Mouse (Mus musculus) right cerebral cortex, postnatal 10 days (tissue): ENCODE data around the gene Rpl27a.

Experiments
- DNase-seq, 2 experiments: peaks; one replicate each; pipeline ENCODE4 v3.0.0; 2021; ENCODE audit warnings: low spot score in 2 of 2

Rpl27a gene

DNA sequence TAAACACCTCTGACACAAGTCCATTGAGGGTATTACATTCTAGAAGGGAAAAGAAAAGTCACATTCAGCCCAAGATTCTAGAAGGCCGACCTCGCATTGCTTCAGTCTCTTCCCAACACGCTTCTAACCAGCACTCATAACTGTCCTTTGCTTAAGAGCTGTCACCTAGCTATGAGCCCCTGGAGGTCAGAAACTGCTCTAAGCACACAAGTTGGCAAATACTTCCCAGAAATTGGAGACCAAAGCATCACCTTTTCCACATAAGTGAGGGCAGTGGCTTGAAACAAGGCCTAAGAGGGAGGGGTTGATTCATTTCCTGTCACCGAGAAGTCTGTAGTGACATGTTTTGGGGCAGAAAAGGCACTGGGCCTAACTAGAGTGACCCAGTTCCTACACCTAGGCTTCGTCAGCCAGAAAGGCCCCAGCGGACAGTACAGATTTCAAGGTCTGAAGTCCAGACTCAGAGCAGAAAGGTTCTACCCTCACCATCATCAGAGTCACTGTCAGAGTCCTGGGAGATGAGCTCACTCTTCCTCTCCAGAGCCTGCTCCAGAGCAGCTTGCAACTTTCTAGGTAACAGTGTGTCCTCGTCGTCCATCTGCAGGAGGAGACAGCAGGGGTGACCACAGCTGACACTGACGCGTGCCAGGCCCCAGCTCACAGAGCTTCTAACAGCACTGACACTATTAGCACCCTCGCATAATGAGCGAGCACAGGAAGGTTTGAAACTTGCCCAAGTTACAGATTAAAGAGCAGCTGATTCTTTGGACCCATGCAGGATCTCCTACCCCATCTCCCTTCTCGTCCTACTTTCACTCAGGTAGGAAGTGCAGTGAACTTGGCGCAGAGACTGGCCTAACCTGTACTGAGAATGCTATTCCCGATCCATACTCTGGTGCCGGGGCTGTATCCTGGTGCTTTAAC lies 7.1 kb downstream of the Rpl27a start:
- no peak for DNase-seq

DNA sequence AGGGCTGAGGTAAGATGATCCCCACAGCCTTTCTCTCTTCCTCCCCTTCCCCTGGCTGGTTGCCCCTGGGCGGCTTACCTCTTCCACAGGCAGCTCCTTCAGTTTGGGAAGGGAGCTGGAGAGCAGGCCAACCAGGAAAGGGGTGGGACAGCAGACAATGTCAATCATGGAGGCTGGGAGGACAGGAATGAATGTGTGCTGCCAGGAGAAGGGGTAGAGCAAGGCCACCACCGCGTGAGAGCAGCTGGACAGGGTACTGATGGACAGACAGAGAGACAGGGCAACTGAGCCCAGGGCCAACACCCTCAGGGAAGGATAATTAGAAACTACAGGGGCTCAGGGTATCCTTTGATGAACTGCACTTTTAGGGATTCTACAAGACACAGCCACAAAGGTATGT lies 8.6 kb downstream of the Rpl27a start:
- DNase-seq, result no peak

DNA sequence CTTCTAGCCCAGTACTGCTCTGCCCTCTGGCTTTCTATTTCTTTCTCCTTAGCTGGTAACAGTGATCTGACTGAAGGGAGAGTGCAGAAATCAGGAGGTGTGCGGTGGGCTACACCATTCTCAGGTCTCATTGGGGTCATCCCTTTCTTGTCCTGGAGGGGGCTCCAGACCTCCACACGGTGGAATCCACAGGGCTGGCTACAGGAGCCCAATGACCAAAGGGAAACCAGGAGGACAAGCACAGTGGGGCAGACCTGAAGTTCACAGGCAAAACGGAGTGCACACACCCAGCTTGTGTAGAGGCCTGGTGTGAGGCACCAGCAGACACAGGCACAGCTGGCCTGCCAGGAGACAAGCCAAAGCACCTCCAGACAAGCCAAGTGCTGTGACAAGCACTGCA lies 9.4 kb downstream of the Rpl27a start:
- peak; percentile 59 to 66 for DNase-seq

GRCm38 (mm10) chr7:109529741-109530140 lies 10.8 kb downstream of the Rpl27a start:
- no peak for DNase-seq

- DNase-seq, result no peak
Observed at GRCm38 (mm10) chr7:109531501-109531900, 12.6 kb downstream of the Rpl27a start.

GRCm38 (mm10) chr7:109532691-109533090 lies 13.7 kb downstream of the Rpl27a start:
- DNase-seq, result no peak

DNA sequence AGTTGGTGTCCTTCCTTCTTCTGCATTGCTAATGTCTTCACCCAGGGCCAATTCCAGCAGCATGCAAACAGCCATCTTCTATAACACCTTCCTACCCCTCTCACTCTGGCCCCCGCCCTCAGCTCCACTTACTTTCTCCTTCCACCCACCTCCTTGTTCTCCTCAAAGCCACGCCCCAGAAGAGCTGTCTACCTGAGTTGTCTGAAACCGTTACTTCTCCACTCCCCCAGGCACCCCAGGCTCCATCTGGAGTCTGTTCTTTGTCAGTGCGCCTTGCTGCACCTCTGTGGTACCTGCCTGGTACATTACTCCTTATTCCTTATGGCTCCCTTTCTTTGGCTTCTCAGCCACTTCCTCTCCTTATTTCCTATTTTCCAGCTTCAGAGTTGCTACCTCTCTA lies 14.2 kb downstream of the Rpl27a start:
- no peak for DNase-seq

DNA sequence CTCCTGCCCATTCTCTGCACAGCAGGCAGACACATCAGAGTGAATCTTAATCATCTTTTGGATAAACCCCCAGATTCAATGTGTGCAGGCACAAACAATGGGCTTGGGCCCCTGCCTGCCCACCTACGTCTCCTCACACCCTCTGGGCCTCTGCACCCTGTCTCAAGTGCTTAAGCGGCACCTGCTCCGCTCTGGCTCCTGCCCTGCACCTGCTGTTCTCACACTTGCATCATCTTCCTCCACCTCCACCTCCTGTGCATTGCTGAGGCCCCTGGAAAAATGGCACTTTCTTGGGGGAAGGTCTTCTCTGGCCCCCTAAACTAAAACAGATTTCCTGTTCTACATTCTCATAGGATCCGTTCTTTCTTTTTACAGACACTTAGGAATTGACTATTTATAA lies 14.9 kb downstream of the Rpl27a start:
- DNase-seq, result no peak

GRCm38 (mm10) chr7:109534921-109535320 lies 16.0 kb downstream of the Rpl27a start:
- no peak for DNase-seq

- DNase-seq, result peak; percentile 76 to 83
Observed at GRCm38 (mm10) chr7:109536451-109536946, 17.6 kb downstream of the Rpl27a start.

DNA sequence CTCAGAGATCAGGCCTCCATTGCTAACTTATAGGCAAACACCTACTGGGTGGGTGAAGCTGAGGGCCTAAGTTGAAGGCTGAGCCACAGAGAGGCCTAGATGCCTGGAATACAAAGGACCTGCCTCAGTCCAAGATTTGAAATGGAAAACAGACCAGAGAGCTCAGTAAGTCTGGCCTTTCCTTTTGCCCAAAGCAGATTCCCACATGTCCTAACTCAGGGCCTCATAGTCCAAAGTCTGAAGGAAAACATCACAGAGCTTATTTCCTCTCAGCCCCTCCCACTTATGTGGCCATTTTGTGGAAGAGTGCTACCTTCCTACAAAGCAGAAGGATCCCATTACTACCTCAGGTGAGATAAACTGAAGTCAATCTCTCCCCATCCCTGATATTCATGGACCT lies 22.0 kb downstream of the Rpl27a start:
- no peak for DNase-seq

- no peak for DNase-seq
Observed at GRCm38 (mm10) chr7:109541609-109542363, 22.8 kb downstream of the Rpl27a start.

GRCm38 (mm10) chr7:109542364-109542628 lies 23.3 kb downstream of the Rpl27a start:
- no peak for DNase-seq

DNA sequence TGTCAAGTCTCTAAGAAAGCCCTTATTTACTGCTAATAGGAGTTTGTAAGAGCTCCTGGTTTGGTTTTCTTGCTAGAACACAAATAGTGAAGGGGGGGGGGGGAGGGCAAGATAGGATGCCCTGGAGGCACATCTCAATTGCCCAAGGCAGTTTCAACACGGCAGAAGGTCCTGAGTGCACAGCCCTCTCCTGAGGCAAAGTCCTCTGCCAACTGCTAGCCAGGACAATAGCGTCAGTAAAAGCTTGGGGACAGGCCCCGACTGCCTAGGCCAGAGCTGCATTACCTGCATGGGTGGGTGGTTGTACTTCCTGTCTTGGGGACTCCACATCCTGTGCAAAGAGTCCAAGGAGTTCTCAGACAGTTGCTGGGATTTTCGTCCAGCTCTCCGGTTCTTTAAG lies 25.8 kb downstream of the Rpl27a start:
- DNase-seq, result no peak

DNA sequence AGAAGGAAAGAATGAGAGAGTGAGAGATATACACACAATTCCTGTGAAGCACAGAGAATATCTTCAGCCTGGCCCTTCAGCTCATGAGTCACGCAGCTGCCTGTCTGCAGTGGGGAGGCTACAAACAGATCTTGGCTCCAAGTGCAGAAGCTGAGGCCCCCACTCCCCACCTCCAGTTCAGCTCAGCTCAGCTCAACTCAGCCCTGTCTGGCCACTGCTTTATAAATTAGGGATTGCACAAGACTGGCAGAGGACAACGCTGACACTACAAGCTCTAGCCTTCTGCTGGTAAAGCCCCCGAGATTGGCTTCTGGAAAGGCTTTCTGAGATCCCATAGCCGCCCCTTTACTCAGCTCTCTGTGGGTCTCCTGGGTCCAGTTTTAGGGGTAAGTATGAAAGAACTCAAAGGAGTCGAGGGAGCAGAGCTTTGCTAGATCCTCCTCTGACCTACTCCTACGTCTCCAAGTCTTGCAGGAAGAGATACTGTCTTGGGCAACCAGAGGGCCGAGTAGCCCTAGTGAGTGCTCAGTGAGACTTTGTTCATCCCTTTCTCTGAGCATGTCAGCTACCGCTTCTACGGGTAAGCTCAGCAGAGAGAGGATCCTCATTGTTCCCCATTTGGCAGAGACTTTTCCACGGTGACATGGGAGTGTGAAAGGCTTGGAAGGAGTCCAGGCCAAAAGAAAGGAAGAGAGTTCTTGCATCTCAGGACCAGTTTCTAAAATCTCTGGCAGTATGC lies 26.5 kb downstream of the Rpl27a start:
- no peak for DNase-seq

- DNase-seq, result no peak
Observed at GRCm38 (mm10) chr7:109546186-109546585, 27.2 kb downstream of the Rpl27a start.

- DNase-seq, result no peak
Observed at GRCm38 (mm10) chr7:109546726-109547125, 27.8 kb downstream of the Rpl27a start.

GRCm38 (mm10) chr7:109559536-109559935 lies 40.6 kb downstream of the Rpl27a start:
- no peak for DNase-seq

- no peak for DNase-seq
Observed at GRCm38 (mm10) chr7:109561466-109562153, 42.7 kb downstream of the Rpl27a start.

GRCm38 (mm10) chr7:109562154-109562599 lies 43.2 kb downstream of the Rpl27a start:
- DNase-seq, result no peak

DNA sequence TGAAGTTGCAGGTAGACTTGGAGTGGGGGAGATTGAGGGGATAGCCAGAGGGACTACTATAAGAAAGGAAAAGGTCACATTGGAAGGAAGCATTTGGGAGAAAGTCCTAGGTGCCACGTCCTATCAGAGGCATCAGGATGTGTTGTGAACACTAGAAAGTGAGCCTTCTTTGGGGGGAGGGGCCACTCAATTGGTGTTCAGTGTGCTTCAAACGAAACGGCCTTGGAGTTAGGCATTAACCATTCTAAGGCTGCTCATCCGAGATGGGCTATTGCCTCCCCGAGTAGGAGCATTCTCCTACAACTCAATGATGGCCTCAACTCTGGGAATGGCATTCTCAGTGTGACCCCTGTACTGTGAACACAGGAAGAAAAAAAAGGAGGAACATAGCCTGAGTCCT lies 43.7 kb downstream of the Rpl27a start:
- no peak for DNase-seq
